Mouse (Mus musculus) liver, postnatal 0 days (tissue): Measurements from ENCODE around the gene Znrf4. TPM values are rescaled to one million over a fixed set of nuclear protein-coding genes. Genes with fewer than 3 reads are reported as not detected.

Experiments used
- ATAC-seq: fragments of 200-750 bp; cut with Nextera tagmentation; 2 replicates; pipeline ENCODE4 v1.8.0; 2017; ENCODE audit warnings: mild to moderate bottlenecking, moderate library complexity
- DNase-seq: peaks from one replicate; pipeline ENCODE4 v3.0.0-alpha.2; 2016
- H3K27ac ChIP-seq: fragments of 300-500 bp; sonication (generic); 2 replicates; pipeline ENCODE4 v1.5.1; 2014; ENCODE audit warnings: antibody characterized with exemption, moderate library complexity, mild to moderate bottlenecking, low read depth
- H3K27me3 ChIP-seq: fragments of 300-500 bp; sonication (generic); 2 replicates; pipeline ENCODE4 v1.6.1; 2014; ENCODE audit warnings: low read length, control low read depth, mixed read lengths; ENCODE audit not compliant: insufficient read depth
- H3K36me3 ChIP-seq: fragments of 300-500 bp; sonication (generic); replicated peaks from 2 replicates; pipeline ENCODE4 v1.6.1; 2014; ENCODE audit warnings: mild to moderate bottlenecking, control low read depth, low read length, moderate library complexity, mixed read lengths; ENCODE audit not compliant: insufficient read depth
- H3K4me1 ChIP-seq: fragments of 300-500 bp; sonication (generic); 2 replicates; pipeline ENCODE4 v1.6.1; 2014; ENCODE audit warnings: antibody characterized with exemption, mild to moderate bottlenecking, control low read depth; ENCODE audit not compliant: insufficient read depth
- H3K4me2 ChIP-seq: fragments of 300-500 bp; sonication (generic); 2 replicates; pipeline ENCODE4 v1.6.1; 2014; ENCODE audit warnings: low read depth, mild to moderate bottlenecking, low read length, moderate library complexity, mixed read lengths
- H3K4me3 ChIP-seq: fragments of 300-500 bp; sonication (generic); 2 replicates; pipeline ENCODE4 v1.5.1; 2014; ENCODE audit warnings: low read depth, low read length
- H3K9ac ChIP-seq: fragments of 300-500 bp; sonication (generic); replicated peaks from 2 replicates; pipeline ENCODE4 v1.6.1; 2014; ENCODE audit warnings: mild to moderate bottlenecking, moderate library complexity
- H3K9me3 ChIP-seq: fragments of 300-500 bp; sonication (generic); 2 replicates; pipeline ENCODE4 v1.6.1; 2016; ENCODE audit warnings: mild to moderate bottlenecking, control low read depth, low read length, mixed read lengths
- CTCF ChIP-seq: sonication (generic); IDR thresholded peaks from 2 replicates; pipeline ENCODE4 v1.5.1; 2016; ENCODE audit warnings: antibody characterized with exemption, low read depth
- EP300 ChIP-seq: IDR thresholded peaks from 2 replicates; pipeline ENCODE4 v1.6.1; 2016; ENCODE audit warnings: antibody characterized with exemption, low read depth, mild to moderate bottlenecking
- WGBS: fragments of 180-500 bp; shearing (Covaris S2); extraction: QIAGEN DNeasy Blood & Tissue Kit; methylation state at CpG from one replicate; pipeline ENCODE4 v1.1.7; 2014; ENCODE audit not compliant: insufficient replicate concordance; 5-methylcytosine and 5-hydroxymethylcytosine counted together
- polyA plus RNA-seq: library from polyadenylated mRNA; unstranded; fragments of >200 nt; fragmentation: Nextera tagmentation; extraction: Ambion mirVana; gene quantifications from 2 replicates; pipeline ENCODE4 v1.2.1, GENCODE M21; 2015

The Znrf4 gene
- polyA plus RNA-seq, 1 experiment from 2014 or later: not detected

DNA sequence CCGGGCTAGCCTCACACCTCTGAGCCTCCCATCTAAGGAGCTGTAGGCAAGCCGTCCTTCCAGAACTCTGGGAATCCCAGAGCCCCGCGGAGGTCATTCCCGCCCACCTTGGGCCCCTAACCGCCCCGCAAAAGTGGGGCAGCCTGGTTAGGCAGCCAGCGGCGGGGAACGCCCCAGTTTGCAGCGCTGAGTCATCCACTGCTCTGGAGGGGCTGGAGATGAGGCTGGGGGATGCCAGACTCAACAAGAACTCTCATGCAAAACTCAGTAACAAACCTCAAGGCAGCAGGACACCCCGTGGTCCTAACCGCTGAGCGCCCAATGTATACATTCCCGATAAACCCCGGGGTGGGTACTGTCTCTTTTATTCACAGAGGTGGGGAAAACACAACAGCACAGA is 40.1 kb downstream of the Znrf4 start:
- Histone ChIP-seq H3K27me3 (peaks cover 74% of the 10 kb centered on the region), H3K27ac (no peak overlapping the region), H3K9ac (no peak overlapping the region), H3K36me3 (no peaks in the 10 kb centered on the region), H3K9me3 (no peaks in the 10 kb centered on the region), H3K4me2 (peak overlapping the region; percentile 81), H3K4me3 (0 out of 2 replicates have a peak overlapping the region, but pooled peaks have one; percentile 32), H3K4me1 (peaks cover 39% of the 10 kb centered on the region)
- DNase-seq: no peak
- no peak for ATAC-seq
- WGBS: 9% methylated on average over 16 of the region's 16 CpGs
- no peak for TF ChIP-seq CTCF
- TF ChIP-seq EP300: no peak

- Histone ChIP-seq H3K4me2 (no peak overlapping the region), H3K9ac (no peak overlapping the region), H3K4me3 (no peak overlapping the region), H3K4me1 (peaks cover 38% of the 10 kb centered on the region), H3K36me3 (no peaks in the 10 kb centered on the region), H3K9me3 (no peaks in the 10 kb centered on the region), H3K27me3 (peaks cover 64% of the 10 kb centered on the region), H3K27ac (no peak overlapping the region)
- TF ChIP-seq CTCF (no peak), EP300 (no peak)
- ATAC-seq: no peak
- no peak for DNase-seq
- 67% methylated on average over 5 of the region's 5 CpGs for WGBS
These were observed 41.1 kb downstream of the Znrf4 start for GRCm38 (mm10) chr17:56471136-56471535.

- 45% methylated on average over 10 of the region's 10 CpGs for WGBS
- H3K4me1 ChIP-seq: peaks cover 32% of the 10 kb centered on the region
- DNase-seq (peak; percentile 59), ATAC-seq (peak; percentile 72)
- no peaks in the 10 kb centered on the region for H3K9me3 ChIP-seq
- H3K36me3 ChIP-seq: no peaks in the 10 kb centered on the region
- no peak overlapping the region for H3K27ac ChIP-seq
- H3K4me3 ChIP-seq: no peak overlapping the region
- H3K4me2 ChIP-seq: peak overlapping the region; percentile 70
- H3K9ac ChIP-seq: no peak overlapping the region
- peaks cover 58% of the 10 kb centered on the region for H3K27me3 ChIP-seq
- TF ChIP-seq CTCF (no peak), EP300 (no peak)
These were observed 41.7 kb downstream of the Znrf4 start for GRCm38 (mm10) chr17:56470571-56470970.

- WGBS: 6% methylated on average over 26 of the region's 26 CpGs
- ATAC-seq (peak; percentile 43), DNase-seq (no peak)
- Histone ChIP-seq H3K4me1 (peaks cover 27% of the 10 kb centered on the region), H3K27ac (no peak overlapping the region; the same call in 1 of the 2 replicates), H3K4me2 (peak overlapping the region; percentile 70), H3K4me3 (peak overlapping the region; percentile 19; the same call in 1 of the 2 replicates), H3K9ac (peak overlapping the region; percentile 26), H3K9me3 (no peaks in the 10 kb centered on the region), H3K36me3 (no peaks in the 10 kb centered on the region), H3K27me3 (peaks cover 53% of the 10 kb centered on the region)
- TF ChIP-seq EP300 (no peak), CTCF (no peak)
These were observed 42.2 kb downstream of the Znrf4 start for GRCm38 (mm10) chr17:56470001-56470436.

DNA sequence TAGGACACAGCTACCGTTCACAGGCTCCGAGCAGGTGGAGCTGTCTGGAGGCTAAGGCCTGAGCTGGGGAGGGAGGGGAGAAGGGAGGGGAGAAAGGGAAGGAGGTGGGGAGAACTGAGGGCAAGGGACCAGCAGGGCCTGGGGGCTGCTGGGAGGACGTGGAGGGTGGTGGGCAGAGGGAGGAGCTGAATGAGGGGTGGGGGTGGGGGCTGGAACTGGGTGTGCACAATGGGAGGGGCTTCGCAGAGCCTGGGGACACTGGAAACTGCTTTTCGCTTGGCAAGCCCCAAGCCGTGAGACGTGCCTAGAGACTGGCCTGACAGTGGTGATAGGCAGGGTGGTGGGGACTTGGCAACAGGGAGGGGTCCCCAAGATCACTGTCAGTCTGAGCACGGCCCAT is 43.0 kb downstream of the Znrf4 start:
- WGBS: 45% methylated on average over 8 of the region's 8 CpGs
- Histone ChIP-seq H3K4me1 (peaks cover 21% of the 10 kb centered on the region), H3K9me3 (no peaks in the 10 kb centered on the region), H3K27me3 (peaks cover 45% of the 10 kb centered on the region), H3K4me3 (no peak overlapping the region), H3K36me3 (no peaks in the 10 kb centered on the region), H3K9ac (no peak overlapping the region), H3K4me2 (no peak overlapping the region), H3K27ac (no peak overlapping the region)
- TF ChIP-seq CTCF (no peak), EP300 (no peak)
- ATAC-seq (no peak), DNase-seq (no peak)

DNA sequence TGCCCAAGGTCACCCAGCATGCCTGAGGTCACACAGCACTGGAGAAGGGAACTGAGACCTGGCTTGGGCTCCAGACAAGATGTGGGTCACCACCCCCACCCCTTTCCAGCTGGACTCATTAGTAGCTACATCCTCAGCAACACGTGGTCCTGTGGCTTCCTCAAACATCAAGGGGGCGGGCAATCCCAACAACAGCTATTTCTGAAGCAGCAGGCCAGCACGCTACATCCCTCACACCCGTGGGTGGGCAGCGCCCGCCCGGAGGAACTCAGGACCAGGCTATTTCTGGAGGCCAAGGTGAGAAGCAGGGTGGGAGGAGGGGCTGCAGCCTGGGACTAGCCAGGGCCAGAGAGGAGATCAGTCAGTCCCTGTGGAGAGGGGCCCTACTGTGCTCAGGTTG is 43.4 kb downstream of the Znrf4 start:
- Histone ChIP-seq H3K9ac (no peak overlapping the region), H3K9me3 (no peaks in the 10 kb centered on the region), H3K4me2 (no peak overlapping the region), H3K27me3 (peaks cover 41% of the 10 kb centered on the region), H3K4me1 (peaks cover 17% of the 10 kb centered on the region), H3K4me3 (no peak overlapping the region), H3K36me3 (no peaks in the 10 kb centered on the region), H3K27ac (no peak overlapping the region)
- WGBS: 42% methylated on average over 7 of the region's 7 CpGs
- no peak for DNase-seq
- no peak for ATAC-seq
- no peak for TF ChIP-seq CTCF
- TF ChIP-seq EP300: no peak

DNA sequence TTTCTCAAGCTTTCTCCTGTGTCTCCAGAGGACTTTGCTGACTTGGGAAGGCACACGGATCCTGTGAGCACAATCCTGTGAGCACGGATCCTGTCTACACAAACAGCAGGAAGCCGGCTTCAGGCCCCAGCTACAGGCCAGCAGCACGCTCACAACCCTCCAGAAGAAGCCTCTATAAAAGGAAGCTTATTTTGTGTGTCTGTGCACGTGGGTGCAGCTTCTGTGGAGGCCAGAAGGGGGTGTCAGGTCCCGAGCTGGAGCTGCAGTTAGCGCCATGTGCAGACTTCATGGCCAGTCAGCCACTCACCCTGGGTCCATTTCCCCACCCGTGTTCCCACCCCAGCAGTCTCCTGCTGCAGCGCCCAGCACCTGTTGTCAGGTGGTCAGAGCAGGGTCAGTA is 43.9 kb downstream of the Znrf4 start:
- Histone ChIP-seq H3K27ac (no peak overlapping the region), H3K9me3 (no peaks in the 10 kb centered on the region), H3K27me3 (peaks cover 36% of the 10 kb centered on the region), H3K9ac (no peak overlapping the region), H3K4me1 (peaks cover 14% of the 10 kb centered on the region), H3K4me2 (no peak overlapping the region), H3K4me3 (no peak overlapping the region), H3K36me3 (no peaks in the 10 kb centered on the region)
- TF ChIP-seq EP300 (no peak), CTCF (no peak)
- 83% methylated on average over 9 of the region's 9 CpGs for WGBS
- DNase-seq: no peak
- no peak for ATAC-seq
